Mouse (Mus musculus): ENCODE measurements around the gene Pld2.
A peak's percentile ranks its signal among the peaks of the same experiment; 100 is the strongest.
"Not testable (repeated sequence)": the region's sequence is repeated elsewhere in the genome, so short reads cannot be mapped to it uniquely, and the experiment has no call there.

Gene Pld2

DNA sequence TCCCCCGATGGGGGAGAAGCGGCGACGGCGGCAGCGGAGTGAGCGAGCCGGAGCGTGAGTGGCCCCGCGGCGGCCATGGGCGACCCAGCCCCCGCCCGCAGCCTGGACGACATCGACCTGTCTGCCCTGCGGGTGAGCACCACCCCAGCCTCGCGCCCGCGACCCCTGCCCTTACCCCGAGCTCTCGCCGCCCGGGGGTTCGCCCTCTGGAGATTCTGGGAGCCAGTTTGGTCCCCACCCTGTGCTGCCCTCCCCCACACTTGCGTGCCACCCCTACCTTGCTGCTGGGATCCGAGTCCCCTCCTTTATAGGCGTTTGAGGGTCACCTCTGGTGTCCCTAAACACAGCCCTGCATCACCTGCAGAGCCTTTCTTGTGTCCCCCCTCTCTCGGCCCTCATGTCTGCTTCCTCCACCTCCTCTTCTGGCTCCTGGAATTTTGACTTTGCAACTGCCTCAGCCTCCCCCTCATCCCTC lies 23.2 kb downstream of the Pld2 start:
- Histone ChIP-seq H3K9me3 (ENCODE audit: low read length) (no peaks in the 10 kb centered on the region), H3K4me1 (replicated peaks; ENCODE audit: low read depth, low read length) (peaks cover 28% of the 10 kb centered on the region), H3K36me3 (ENCODE audit: insufficient read depth, low read length) (peaks cover 10% of the 10 kb centered on the region), H3K4me3 (replicated peaks; ENCODE audit: low read length) (peak overlapping the region; percentile 93), H3K27me3 (ENCODE audit: insufficient read depth, low read length) (0 out of 2 replicates have a peak, but pooled peaks cover 3% of the 10 kb centered on the region)
- TF ChIP-seq POU5F1 (IDR thresholded peaks at IDR 0.05; ENCODE audit: borderline replicate concordance, low read length) (no peak), CTCF (conservative IDR thresholded peaks at IDR 0.05; ENCODE audit: low read length) (no peak), NANOG (IDR thresholded peaks at IDR 0.05; ENCODE audit: borderline replicate concordance, low read length) (no peak)

DNA sequence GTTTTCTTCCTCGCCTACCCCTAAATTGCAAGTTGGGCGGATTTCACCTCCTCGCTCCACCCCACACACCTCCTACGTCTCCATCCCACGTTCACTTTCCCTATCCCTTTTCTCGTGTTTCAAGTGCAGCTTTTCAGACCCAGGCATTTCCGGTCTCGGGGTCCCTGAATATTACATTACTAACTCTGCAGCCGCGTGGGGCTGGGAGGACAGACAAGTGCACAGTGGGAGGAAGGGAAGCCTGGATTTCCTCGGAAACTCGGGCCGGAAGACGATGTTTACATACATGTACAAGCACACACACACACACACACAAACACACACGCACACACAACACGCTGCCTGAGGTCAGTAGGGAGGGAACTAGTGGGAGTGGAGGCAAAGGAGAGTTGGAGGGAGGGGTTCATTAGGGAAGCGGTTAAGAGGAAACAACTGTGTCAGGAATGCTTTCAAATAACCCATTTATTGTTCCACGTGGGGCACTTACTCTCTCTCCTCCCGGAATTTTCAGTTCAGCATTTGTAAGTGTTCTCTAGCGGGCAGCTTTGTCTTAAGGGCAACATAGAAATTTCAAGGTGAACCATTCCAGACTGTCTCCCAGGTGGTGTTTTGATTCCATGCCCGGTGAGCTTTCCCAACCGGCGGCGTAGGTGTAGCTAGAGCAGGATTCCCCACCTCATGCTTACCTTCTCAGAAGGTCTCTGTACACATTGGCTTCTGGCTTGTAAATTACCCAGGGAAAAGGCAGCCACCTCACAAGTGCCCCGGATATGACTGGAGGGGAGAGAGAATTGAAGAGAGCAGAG lies 23.8 kb downstream of the Pld2 start:
- peaks cover 28% of the 10 kb centered on the region for H3K4me1 ChIP-seq (replicated peaks; ENCODE audit: low read depth, low read length)
- TF ChIP-seq POU5F1 (IDR thresholded peaks at IDR 0.05; ENCODE audit: borderline replicate concordance, low read length) (no peak), NANOG (IDR thresholded peaks at IDR 0.05; ENCODE audit: borderline replicate concordance, low read length) (no peak)
- no peaks in the 10 kb centered on the region for H3K9me3 ChIP-seq (ENCODE audit: low read length)
- peak overlapping the region; percentile 93 for H3K4me3 ChIP-seq (replicated peaks; ENCODE audit: low read length)
- H3K27me3 ChIP-seq (ENCODE audit: insufficient read depth, low read length), result 0 out of 2 replicates have a peak, but pooled peaks cover 3% of the 10 kb centered on the region
- peaks cover 15% of the 10 kb centered on the region for H3K36me3 ChIP-seq (ENCODE audit: insufficient read depth, low read length)

DNA sequence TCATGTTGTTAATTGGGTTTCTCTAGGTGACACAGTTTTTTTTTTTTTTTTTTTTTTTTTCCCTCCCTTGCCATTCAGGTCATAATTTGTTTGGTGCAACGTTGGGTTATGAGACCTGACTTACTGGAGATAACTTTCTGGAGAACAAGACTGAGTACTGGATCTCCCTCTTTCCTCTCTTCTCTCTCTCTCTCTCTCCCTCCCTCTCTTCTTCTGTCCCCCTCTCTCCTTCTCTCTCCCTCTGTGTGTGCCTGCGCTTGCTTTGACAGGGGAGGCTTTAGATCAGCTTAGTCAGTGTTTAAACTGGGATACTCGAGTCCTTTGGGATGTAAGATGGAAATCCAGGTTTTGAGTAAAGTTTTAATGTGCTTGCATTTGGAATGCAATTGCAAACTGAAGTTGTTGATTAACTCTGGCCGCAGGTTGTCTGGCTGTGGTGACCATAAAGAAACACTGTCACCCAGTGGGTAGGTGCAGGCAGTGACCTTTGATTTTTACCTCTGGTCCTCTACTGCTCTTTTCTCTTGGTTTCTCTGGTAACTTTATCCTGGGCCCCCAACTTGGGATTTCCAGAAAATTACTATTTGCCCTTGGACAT lies 24.5 kb downstream of the Pld2 start:
- H3K36me3 ChIP-seq (ENCODE audit: insufficient read depth, low read length), result peaks cover 15% of the 10 kb centered on the region
- no peaks in the 10 kb centered on the region for H3K9me3 ChIP-seq (ENCODE audit: low read length)
- no peak for TF ChIP-seq CTCF (conservative IDR thresholded peaks at IDR 0.05; ENCODE audit: low read length)
- no peak for TF ChIP-seq POU5F1 (IDR thresholded peaks at IDR 0.05; ENCODE audit: borderline replicate concordance, low read length)
- no peak for TF ChIP-seq NANOG (IDR thresholded peaks at IDR 0.05; ENCODE audit: borderline replicate concordance, low read length)
- 0 out of 2 replicates have a peak, but pooled peaks cover 3% of the 10 kb centered on the region for H3K27me3 ChIP-seq (ENCODE audit: insufficient read depth, low read length)
- peak overlapping the region; percentile 93 for H3K4me3 ChIP-seq (replicated peaks; ENCODE audit: low read length)
- peaks cover 31% of the 10 kb centered on the region for H3K4me1 ChIP-seq (replicated peaks; ENCODE audit: low read depth, low read length)

DNA sequence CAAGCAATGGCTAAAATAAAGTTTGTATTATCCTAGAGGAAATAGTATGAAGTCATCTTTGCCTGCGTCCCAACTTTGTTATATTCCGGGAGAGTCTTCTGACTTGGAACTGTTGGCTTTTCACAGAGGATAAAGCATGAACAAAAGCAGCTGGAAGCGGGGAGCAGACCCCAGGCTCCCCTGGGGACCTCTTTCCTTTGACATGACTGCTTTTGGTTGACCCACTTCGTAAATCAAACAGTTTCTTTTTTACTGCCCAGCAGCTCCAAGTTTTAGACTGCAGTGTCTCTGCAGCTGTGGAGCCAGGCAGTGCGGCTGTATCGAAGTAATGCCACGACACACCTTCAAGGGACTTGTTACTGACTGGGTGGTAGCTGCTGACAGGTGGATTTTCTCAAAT lies 26.7 kb downstream of the Pld2 start:
- Histone ChIP-seq H3K27me3 (ENCODE audit: insufficient read depth, low read length) (no peaks in the 10 kb centered on the region), H3K4me1 (replicated peaks; ENCODE audit: low read depth, low read length) (peaks cover 45% of the 10 kb centered on the region), H3K4me3 (replicated peaks; ENCODE audit: low read length) (no peak overlapping the region), H3K36me3 (ENCODE audit: insufficient read depth, low read length) (peaks cover 15% of the 10 kb centered on the region), H3K9me3 (ENCODE audit: low read length) (no peaks in the 10 kb centered on the region)
- TF ChIP-seq NANOG (IDR thresholded peaks at IDR 0.05; ENCODE audit: borderline replicate concordance, low read length), result no peak
- TF ChIP-seq POU5F1 (IDR thresholded peaks at IDR 0.05; ENCODE audit: borderline replicate concordance, low read length), result no peak
- TF ChIP-seq CTCF (conservative IDR thresholded peaks at IDR 0.05; ENCODE audit: low read length), result no peak

DNA sequence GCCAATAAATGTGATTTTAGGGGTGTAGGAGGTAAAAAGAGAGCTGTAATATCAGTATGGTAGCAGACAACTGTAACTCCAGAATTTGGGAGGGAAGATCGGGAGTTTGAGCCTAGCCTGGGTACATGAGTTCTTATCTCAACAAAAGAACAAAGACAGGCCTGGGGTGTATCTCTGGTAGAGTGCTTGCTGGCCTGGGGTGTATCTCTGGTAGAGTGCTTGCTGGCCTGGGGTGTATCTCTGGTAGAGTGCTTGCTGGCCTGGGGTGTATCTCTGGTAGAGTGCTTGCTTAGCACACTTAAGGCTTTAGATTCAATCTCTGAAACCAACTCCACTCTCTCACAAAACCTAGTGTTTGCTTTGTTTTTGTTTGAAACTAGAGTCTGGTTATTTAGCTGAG lies 30.8 kb downstream of the Pld2 start:
- H3K4me3 ChIP-seq (replicated peaks; ENCODE audit: low read length); H3K27me3 ChIP-seq (ENCODE audit: insufficient read depth, low read length); H3K9me3 ChIP-seq (ENCODE audit: low read length): not testable (repeated sequence)
- Histone ChIP-seq H3K4me1 (replicated peaks; ENCODE audit: low read depth, low read length) (peaks cover 41% of the 10 kb centered on the region), H3K36me3 (ENCODE audit: insufficient read depth, low read length) (peaks cover 15% of the 10 kb centered on the region)

DNA sequence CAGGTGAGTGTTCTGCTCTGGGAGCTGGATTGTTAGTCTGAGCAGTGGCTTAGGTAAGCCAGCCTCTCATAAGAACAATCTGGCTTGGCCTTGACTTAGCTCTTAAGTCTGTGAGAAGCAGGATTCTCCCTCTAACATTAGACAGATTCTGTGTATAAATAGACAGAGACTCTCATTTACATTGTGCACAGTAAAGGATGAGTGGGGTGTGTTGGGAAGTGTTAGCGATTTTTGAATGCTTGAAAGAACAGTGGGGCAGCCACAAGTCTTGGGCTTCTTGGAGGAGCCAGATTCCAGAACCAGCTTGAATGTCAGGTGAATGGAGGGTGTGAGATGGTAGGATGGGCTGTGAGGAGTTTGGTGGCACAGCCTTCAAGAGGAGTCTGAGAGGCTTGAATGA lies 31.8 kb downstream of the Pld2 start:
- H3K27me3 ChIP-seq (ENCODE audit: insufficient read depth, low read length), result no peaks in the 10 kb centered on the region
- peaks cover 14% of the 10 kb centered on the region for H3K36me3 ChIP-seq (ENCODE audit: insufficient read depth, low read length)
- no peaks in the 10 kb centered on the region for H3K9me3 ChIP-seq (ENCODE audit: low read length)
- H3K4me1 ChIP-seq (replicated peaks; ENCODE audit: low read depth, low read length), result peaks cover 47% of the 10 kb centered on the region
- H3K4me3 ChIP-seq (replicated peaks; ENCODE audit: low read length), result no peak overlapping the region
- TF ChIP-seq NANOG (IDR thresholded peaks at IDR 0.05; ENCODE audit: borderline replicate concordance, low read length) (no peak), CTCF (conservative IDR thresholded peaks at IDR 0.05; ENCODE audit: low read length) (no peak)

DNA sequence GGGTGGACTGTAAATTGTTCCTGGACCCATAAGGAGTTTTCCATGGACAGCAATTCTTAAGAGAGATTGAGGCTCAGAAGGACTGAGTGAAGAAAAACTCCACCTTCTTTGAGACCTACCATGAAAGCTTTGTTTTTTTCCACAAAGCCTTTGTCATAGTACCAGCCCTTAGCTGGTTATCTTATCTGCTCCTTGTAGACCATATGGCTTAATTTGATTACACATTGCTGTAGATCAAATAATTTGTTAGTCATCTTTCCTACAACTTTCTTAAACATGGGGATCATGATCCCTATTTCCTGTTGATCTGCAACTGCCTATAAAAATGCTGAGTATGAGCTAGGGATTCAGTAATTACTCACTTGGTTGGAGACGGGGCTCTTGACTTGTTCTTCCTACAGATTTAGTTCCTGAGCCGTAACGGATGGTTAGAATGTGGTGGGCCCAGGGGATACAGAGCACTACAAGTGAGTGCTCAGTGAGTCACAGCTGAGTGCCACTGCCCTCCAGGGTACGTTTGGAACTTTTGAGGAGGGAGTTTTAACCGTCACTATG lies 32.6 kb downstream of the Pld2 start:
- Histone ChIP-seq H3K4me1 (replicated peaks; ENCODE audit: low read depth, low read length) (peaks cover 55% of the 10 kb centered on the region), H3K27me3 (ENCODE audit: insufficient read depth, low read length) (no peaks in the 10 kb centered on the region), H3K9me3 (ENCODE audit: low read length) (no peaks in the 10 kb centered on the region), H3K4me3 (replicated peaks; ENCODE audit: low read length) (no peak overlapping the region), H3K36me3 (ENCODE audit: insufficient read depth, low read length) (peaks cover 10% of the 10 kb centered on the region)
- TF ChIP-seq CTCF (conservative IDR thresholded peaks at IDR 0.05; ENCODE audit: low read length) (no peak), POU5F1 (IDR thresholded peaks at IDR 0.05; ENCODE audit: borderline replicate concordance, low read length) (no peak), NANOG (IDR thresholded peaks at IDR 0.05; ENCODE audit: borderline replicate concordance, low read length) (no peak)

DNA sequence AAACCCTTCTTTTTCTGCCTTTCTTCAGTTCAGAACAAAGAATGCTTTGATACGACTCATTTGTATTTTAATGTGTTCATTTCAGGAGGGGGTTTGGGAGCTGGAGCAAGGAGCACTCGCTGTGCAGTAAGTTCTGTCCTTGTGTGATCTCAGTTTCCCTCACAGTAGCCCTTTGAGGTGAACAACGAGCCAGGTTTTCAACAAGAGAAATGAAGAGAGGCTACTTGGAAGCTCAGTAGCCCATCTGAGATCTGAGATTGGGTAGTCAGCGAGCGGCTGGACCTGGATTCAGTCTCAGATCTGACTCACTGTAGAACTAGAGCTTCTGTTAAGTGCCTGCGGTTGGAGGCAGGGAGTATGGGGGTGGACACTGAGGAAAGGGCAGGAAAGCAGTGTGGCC lies 34.0 kb downstream of the Pld2 start:
- Histone ChIP-seq H3K4me1 (replicated peaks; ENCODE audit: low read depth, low read length) (peaks cover 69% of the 10 kb centered on the region), H3K9me3 (ENCODE audit: low read length) (no peaks in the 10 kb centered on the region), H3K27me3 (ENCODE audit: insufficient read depth, low read length) (no peaks in the 10 kb centered on the region), H3K36me3 (ENCODE audit: insufficient read depth, low read length) (no peaks in the 10 kb centered on the region; the same call in 1 of the 2 replicates), H3K4me3 (replicated peaks; ENCODE audit: low read length) (no peak overlapping the region)
- no peak for TF ChIP-seq POU5F1 (IDR thresholded peaks at IDR 0.05; ENCODE audit: borderline replicate concordance, low read length)
- TF ChIP-seq CTCF (conservative IDR thresholded peaks at IDR 0.05; ENCODE audit: low read length), result no peak
- TF ChIP-seq NANOG (IDR thresholded peaks at IDR 0.05; ENCODE audit: borderline replicate concordance, low read length), result no peak
